Mouse (Mus musculus): Measurements from ENCODE around the gene Klf13.

The Klf13 gene

DNA sequence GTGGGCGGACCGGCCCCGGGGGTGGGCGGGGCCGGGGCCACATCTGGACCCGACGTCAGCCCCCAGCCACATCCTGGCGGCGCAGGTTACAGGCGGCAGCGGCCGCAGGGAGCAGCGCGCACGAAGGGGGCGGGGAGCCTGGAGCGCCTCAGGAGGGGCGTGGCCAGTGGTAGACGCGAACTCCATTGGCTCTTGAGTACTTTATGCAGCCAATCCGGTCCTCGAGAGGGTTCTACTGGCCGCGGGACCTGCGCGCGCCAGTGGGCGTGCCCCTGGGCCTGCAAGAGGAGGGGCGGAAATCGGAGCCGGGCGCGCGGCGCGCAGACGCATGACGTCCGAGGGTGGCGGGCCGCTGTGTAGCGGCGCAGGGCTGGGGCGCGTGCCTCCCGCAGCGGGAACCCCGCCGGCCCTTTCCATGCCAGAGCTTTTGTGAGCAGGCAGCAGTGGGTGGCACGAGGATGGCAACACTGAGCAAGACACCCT lies at the start of gene Klf13:
Gene Klf13, minus strand, starts transcription at position 2 of the 483 bp plus-strand sequence.
- peak; percentile 92 to 96 for DNase-seq (ENCODE audit: low spot score in 2 of 2)

DNA sequence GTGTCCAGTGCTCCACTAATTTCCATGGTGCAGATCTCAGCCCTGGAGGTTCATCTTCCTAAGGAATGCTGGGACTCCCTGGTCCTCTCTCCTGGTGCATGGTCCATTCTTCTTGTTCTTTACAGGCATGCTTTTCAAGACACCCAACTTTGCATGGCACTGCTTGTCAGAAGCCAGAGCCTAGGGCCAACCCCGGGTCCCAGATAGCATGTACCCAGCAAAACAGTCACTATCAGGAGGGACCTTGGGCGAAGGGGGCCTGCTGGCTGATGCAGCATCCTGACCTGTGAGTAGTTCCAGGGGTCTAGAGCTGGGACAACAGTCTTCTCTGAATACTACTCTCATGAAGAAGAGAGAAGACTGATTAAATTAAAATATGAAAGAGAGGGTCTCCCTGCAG lies 49.7 kb upstream of the Klf13 start:
- no peak for DNase-seq (ENCODE audit: low spot score in 2 of 2)

DNA sequence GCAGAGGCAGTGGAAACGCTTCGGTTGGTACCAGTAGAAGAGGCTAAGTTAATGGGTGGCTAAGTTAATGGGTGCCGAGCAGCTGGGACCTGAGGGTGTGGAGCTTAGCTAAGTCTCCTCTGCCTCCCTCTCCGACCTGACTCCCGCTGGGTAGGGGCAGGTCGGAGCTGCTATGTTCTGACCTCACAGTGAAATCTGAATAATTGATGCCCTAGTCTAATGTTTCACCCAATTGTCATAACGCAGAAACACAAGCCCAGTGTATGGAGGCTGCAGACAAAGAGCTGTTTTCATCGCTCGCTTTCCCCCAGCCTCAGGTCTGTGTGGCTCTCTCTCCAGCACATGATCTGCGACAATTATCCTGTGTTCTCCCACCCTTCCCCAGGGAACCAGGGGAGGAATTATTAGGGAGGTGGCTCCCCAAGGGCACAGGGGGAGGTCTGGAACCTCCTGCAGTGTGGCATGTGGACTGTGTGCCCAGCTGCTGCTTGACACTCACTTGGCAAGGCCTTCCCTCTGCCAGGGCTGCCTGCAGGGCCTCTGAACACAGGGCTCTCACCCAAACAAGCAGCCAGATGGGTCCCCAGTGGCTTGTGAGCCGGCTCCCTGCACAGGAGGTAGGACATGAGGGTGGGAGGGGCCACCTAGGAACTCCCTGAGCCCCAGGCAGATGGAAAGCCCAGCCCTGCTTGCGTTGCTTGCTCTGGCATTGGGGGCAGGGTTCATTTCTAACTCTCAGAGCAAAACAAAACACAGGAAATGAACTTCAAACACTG lies 47.9 kb upstream of the Klf13 start:
- no peak for DNase-seq (ENCODE audit: low spot score in 2 of 2)

DNA sequence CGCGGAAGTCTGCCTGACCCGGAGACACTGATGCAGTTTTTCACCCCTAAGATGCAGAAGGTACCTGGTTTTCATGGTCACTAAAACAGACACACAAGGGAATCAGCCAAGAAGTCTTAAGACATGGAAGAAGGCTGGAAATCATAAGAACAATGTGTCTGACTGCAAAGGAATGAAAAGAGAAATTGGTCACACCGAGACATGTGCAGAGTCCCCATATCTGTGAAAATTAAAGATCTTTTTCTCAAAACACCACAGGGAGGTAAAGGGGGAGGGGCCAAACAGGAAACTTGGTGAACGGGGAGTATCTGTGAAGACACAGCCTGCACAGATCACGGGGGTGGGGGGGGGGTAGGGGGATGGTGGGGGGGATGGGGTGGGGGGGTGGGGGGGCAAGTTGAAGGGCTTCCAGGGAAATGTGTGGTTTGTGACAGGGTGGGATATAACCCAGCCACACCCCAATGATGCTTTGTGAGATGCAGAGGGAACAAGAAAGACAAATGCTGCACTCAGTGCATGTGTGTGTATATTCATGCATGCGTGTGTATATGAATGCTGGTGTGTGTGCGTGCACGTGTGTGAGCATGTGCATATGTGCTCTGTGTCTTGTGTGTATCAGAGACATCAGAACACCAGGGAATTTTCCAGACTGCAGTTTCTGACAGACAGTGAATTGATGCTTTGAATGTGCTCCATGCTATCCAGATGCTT lies 47.1 kb upstream of the Klf13 start:
- DNase-seq (ENCODE audit: low spot score in 2 of 2): no peak

DNA sequence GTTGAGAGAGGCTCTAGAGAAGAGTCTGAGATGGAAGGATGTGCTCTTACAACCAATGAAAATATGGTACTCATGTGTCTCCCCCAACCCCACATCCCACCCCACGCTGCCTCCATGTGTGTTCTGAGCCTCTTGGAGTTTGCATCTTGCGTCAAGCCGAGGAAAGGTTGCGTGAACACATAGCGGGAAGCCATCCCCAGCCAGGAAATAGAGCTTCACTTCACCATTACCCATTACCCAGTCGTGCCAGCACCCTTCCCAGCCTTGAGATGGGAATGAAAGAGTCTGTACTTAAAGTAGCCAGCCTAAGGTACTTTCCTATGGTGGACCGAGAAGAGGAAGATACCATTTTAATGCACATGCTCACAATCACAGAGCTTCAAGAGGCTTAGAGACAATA lies 46.6 kb upstream of the Klf13 start:
- DNase-seq (ENCODE audit: low spot score in 2 of 2): no peak

DNA sequence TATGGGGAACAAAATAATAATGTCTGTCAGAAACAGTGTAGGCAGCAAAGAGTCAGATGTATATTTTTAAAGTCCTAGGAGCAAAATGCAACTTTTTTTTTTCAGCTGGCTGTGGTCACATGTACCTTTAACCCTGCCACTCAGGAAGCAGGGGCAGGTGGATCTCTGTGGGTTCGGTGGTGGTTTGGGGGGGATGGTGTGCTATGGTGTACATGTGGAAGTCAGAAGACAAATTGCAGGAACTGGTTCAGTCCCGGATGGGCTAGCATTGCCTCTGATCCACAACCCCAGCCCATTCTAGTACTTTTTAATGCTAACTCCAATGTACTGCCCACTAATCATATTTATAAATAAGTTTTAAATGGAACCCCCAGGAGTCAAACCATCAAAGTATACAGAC lies 45.6 kb upstream of the Klf13 start:
- DNase-seq (ENCODE audit: low spot score in 2 of 2): no peak

DNA sequence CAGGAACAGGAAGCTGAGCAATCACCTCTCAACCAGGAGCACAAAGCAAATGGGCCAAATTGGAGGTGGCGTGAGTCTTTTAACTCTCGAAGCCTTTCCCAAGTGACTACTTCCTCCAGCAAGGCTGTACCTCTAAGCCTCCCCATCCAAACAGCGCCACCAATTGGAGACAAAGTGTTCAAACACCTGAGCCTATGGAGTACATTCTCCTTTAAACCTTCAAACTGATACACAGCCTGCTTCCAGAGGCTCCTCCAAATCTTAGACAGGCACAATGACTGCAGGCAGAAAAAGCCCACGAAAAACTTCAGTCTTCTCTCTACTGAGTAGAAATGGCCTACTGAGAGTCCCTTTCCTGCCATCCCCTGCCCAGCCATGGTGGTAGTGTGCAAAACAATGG lies 38.9 kb upstream of the Klf13 start:
- no peak for DNase-seq (ENCODE audit: low spot score in 2 of 2)

DNA sequence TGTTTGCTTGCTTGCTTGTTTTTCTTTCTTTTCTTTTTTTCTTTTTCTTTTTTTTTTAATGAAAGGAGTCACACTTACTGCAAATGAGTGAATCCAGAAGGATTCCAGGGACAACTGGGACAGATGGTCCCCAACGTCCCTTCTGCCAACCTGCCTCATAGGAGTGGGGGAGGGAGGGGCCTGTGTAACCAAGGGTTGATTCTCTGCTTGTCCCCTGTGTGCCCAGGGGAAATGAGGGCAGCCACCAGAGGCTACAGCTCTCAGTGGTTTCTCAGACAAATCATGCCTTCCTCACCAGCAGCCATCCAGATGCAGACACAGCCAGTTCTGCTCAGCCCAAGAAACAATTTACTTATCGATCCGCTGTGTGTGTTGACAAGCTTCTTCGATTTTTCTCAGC lies 32.3 kb upstream of the Klf13 start:
- DNase-seq (ENCODE audit: low spot score in 2 of 2): no peak

DNA sequence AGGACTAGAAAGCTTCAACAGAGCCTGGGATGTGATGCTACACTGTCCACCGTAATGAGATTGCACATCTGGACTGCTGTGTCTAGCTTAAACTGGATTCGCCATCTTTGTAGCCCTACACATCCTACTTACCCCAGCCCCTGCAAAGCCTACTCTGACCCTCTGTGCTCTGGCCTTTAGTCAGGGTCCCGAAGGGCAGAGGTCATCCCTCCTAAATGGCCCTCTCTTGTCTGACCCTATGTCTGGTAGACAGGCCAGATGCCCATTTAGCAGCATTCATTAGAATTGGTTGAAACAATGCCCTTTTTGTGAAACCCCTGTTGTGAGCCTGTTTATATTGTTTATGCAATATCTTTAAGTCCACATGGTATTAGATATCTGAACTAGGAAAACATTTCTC lies 31.2 kb upstream of the Klf13 start:
- no peak for DNase-seq (ENCODE audit: low spot score in 2 of 2)

DNA sequence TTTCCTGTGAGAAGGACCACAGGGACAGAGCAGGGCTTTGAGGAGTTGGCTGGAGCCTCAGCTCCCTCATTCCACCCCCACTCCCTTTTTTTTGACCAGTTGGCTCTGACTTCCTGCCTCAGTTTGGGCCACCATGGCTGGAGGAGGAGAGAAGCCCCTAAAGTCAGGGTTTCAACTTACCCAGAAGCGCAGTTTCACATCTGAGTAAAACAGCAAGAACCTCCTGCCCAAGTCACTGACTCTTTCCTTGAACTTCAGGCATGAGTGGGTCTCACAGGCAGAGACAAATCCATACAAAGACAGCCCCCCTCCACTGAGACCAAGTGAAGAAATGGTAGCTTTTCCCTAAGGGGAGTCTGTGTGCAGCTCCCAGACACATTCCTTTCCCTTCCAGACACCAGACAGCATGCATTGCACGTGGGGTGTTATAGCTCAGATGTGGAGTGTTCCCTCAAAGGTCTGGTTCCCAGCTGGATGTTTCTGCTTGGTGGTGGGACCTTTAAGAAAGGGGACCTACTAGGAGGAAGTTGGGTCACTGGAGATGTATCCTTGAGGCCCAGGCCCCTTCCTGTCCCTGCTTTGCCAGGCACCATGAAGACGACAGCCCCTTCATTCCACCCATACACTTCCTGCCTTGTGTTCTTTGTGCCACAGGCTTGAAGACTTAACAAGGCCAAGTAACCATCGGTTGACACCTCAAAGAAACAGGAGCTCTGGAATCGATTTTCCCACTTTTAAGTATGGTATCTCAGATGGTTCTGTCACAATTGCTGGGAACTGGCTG lies 27.1 kb upstream of the Klf13 start:
- no peak for DNase-seq (ENCODE audit: low spot score in 2 of 2)

DNA sequence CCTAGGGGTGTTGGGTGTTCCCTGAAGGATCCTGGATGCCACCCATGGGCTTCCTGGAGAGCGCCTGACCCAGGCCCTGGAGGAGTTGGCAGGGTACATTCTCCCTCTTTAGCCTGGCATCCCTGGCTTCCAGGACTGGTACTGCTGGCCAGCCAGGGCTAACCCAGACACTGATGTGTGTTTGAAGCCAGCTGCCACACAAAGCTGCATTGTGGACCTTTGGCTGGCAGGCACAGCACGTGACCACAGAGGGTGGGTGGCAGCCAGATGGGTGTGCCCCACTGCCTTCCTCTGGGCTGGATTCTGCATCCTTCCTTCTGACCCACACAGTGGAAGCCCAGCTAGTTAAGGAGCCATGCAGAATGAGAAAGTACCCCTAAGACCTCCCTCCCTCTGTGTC lies 26.4 kb upstream of the Klf13 start:
- no peak for DNase-seq (ENCODE audit: low spot score in 2 of 2)

DNA sequence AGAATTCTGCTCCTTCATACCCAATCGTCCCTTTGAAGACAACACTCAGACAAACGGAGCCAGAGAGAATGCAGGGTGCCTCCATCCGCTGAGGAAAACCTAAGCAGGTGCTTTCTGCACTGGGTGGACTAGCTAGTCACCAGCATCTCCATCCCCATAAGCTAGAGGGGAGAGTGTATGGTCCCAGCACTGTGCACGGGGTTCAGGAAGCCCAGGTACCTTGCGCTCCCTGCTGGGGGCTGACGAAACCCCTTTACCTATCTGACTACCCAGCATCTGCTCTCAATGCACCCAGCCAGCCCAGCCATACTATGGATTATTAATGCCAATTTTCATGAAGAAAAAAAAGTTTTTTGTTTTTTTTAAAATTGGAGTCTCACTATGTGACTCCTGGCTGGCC lies 25.4 kb upstream of the Klf13 start:
- DNase-seq (ENCODE audit: low spot score in 2 of 2): no peak

DNA sequence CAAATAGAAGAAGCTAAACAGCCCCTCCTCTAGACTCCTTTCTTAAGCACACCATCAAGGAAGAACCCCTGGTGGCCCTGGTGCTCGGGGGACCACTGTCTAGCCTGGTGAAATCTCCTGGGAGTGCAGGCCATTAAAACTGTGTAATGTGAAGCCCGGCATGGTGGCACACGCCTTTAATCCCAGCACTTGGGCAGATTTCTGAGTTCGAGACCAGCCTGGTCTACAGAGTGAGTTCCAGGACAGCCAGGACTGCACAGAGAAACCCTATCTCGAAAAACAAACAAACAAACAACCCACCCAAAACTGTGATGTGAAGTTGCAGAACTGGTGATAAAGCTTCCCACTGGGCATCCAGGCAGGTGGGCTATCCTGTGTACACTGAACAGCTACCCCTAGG lies 24.9 kb upstream of the Klf13 start:
- DNase-seq (ENCODE audit: low spot score in 2 of 2): no peak

DNA sequence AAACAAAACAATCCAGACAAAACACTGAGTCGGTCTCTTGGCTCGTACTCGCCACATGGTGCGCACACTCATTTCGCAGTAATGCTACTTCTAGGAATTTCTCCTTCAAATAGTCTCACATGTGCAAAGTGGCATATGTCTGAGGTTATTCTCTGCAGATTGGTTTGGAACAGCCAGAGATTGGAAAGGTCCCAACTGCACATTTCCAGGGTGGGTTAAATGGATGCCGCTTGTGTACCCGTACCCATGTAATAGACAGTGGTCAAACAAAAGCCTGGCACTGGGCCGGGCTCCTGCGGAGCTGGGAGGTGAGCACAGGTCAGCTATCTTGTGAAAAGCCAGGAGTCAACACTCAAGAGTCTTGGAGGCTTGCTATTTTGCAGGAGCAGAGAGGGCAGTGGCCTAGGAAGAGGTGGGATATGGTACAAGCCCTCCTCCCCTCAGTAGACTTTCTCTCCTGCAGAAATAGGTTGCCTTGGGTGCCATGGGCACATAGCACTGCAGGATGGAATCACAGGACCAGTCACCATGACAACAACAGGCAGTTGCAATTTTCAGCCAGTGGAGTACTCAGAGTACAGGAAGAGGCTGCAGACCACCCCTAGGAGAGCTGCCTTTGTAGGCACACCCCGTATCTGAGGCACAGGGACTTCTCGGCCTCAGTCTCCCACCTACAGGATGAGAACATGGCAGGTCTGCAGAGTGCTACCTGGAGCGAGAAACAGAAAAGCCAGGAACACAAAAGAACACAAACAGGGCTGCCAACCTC lies 19.3 kb upstream of the Klf13 start:
- DNase-seq (ENCODE audit: low spot score in 2 of 2): no peak

DNA sequence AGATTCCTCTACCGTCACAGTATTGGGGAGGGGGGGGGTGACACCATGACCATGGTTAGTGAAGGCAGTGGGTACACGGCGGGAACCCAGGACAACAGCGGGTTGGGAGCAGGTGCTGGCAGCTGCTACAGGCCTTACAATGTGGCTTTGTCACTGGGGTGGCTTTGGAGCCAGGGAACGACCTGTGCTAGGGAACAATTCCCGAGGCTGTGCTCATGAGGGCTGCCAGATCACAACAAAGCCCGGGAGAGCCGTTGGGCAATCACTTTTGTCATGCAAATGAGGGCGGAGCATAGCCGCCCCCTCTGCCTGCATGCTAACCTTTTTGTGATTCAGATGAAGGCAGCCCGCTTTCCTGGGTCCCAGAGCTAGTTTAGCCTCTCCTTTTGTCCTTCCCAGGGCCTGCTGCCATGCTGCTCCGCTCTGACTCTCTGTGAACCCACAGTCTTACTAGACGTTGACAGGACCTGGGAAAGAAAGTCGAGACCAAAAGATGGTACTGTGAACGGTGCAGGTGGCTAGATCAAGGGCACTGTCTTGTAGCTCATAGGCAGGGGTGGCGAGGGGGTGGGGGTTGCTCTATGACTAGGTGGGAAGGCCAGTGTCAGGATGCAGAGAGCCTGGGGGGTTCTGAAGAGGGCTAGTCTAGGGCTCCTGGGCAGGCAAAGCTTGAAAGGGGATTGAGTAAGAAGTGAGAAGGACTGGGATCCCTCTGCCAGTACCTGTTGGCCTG lies 18.4 kb upstream of the Klf13 start:
- DNase-seq (ENCODE audit: low spot score in 2 of 2): no peak

DNA sequence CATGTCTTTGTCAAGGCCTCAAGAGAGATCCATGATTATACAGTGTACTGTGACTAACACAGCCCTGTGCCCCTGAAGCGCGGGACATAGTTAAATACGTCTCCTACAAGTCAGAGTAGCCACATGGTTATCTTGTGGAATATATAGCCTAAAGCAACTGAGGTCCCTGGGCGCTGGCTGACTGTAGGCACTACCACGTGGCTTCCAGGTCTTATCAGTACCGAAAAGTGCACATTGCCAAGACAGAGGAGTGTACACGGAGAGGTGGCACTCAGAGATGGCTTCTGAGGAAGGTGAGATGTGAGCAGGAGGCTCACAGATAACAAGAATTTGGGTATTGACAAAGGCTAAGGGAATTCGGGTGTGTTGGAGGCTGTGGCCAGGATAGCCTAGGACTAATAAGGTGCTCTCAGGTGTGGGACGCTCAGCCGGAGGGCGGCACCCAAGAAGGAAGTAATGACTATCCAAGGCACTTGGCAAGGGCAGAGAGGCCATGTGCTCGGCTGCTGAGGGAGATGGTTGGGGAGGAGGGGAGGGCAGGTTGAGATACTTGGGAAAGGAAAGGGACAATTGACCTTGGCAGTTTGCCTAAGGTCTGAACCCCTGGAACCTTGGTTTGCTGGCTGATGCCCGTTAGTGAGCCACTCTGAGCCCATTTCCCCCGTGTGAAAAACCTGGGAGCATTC lies 17.6 kb upstream of the Klf13 start:
- no peak for DNase-seq (ENCODE audit: low spot score in 2 of 2)

DNA sequence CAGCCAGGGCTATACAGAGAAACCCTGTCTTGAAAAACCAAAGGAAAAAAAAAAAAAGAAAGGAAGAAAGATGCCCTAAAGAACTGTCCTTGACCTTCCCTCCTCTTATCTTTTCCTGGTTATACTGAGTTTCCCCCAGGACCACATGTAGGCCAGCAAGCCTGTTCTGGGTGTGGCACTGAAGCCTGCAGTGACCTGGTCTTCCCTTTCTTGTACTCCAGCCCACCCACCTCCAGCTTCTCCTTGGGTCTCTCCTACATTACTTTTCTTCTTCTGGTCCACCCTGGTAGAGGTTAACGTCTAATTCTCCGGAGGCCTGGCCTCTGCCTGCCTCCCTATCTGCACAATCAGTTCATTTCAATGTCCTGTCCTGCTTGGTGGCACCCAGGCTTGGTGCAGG lies 16.7 kb upstream of the Klf13 start:
- no peak for DNase-seq (ENCODE audit: low spot score in 2 of 2)

DNA sequence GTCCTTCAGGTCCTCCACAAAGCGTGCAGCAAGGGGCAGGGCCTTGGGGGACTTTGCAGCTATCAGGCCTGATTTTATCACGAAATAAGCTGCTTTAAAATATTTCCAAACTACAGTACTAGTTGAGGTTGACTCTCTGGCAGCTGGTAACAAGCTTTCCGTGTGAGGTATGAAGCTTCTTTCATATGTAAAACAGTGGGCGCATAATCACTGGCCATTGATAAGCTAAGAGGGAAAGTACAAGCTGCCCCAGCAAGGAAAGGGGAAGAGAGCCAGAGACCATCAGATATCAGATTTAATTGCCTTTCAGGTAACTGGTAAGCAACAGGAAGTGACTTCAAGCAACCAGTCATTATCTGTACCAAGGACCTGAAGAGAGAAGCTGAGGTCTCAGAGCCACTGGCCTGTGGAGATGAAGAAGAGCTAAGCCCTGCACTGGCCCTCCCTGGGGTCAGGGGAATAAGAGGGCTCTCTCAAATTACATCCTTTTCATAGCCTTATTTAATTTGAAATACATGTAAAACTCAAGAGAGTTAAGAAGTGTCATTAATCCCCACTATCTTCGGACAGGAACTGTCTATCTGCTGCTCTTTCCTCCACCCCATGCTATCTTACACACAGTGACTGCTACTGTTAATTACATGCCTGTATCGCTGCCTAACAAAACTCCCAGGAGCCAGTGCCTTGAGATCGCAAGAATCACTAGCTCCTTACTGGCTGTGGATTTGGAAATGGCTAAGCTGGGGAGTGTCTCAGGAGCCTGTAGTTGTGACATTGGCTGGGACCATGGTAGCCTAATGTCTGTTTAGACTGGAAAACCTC lies 13.6 kb upstream of the Klf13 start:
- no peak for DNase-seq (ENCODE audit: low spot score in 2 of 2)

DNA sequence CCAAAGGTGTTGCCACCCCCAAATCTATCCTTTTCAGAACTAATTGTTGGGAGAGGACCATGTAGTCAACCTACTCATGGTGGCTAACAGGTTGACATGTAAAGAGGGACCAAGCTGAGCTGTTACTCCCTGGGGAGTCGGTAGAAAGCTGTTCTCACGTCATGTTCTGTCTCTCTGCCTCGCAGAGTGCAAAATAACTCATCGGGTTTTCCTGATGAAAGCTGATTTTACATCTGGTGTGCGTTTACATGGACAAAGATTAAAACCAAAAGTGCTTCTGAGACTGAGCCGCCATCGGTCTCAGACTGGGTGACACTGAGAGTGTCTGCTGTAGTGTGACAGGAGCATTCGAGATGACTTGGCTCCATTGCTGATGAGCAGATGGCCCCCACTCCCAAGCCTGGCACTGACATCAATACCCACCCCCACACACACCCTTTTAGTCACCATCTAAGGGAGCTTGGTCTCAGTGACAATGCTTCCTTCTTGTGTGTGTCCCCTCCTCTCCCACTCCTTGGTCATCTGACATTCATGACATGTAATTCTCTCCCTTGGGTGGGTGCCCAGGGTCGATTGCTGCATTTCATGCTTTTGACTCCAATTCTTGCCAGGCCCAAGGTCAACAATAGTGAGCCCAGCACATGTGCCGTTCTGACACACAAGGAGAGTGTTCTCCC lies 12.4 kb upstream of the Klf13 start:
- no peak for DNase-seq (ENCODE audit: low spot score in 2 of 2)
